Mouse (Mus musculus): Measurements from ENCODE around the gene Olfr986. TPM values are rescaled to one million over a fixed set of nuclear protein-coding genes. Genes with fewer than 3 reads are reported as not detected.

Gene Olfr986
- total RNA-seq, 4 experiments from 2014 or later: 0.18 TPM; not detected in 3

DNA sequence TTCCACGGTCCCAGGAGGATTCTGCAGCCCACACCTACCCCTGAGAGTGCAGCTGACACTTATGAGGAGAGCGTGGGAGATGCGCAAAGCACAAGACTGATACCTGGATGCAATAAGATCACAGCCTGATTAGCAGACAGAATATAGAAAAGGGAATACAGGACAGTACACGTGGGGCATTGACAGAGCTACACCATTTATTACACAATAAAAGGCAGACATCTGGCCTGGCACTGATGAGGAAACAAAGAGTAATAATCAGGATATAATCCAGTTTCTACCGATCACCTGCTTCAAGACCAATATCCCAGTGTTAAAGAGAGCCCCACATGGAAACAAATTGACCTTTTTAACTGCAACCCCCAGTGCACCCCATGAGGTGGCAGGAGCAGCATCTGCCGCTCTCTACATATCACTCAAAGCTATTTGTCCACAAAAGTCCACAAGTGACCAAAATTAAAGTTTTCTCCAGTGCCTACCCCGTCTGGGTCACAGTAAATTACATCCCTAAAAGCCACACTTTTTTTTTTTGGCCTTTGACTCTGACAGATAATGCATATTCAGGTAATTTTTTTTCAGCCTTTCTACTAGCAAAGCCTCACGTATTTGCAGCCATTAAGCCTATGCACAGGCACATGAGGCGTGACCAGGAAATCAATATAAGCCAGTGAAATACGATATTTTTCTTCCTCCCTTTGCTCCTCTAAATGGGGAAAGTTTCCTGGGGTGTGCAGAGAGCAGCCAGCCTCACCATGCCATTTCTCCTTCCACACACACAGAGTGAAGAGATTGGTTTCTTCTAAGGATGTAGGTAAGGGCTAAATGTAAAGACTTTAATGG lies 53.7 kb downstream of the Olfr986 start:
- no peak for DNase-seq (ENCODE audit: low spot score in 2 of 2)

DNA sequence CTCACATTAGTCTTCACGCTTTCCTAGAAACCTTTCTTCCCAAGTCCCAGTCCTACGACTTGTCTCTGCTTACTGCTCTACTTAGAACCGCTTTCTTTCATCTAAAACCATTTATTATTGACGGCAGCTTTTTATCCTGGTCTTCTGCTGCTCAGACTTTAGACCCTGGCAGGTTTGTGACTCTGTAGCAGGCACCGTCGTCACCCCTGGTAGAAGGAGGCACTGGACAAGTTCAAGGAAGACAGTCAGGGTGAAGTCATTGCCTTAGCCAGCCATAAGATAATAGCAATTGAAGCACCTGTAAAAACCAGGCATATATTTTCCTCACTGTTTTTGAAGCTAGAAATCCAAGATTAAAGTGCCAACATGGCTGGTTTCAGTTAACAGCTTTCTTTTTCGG lies 54.5 kb downstream of the Olfr986 start:
- DNase-seq (ENCODE audit: low spot score in 2 of 2): no peak

Other genes starting within 250 kb of the Olfr986 start
- gene Olfr974, start 243.4 kb upstream of the Olfr986 start, total RNA-seq (2022): not detected
- gene Olfr975, start 228.9 kb upstream of the Olfr986 start, total RNA-seq (2022): not detected
- not detected for gene Olfr976, start 219.8 kb upstream of the Olfr986 start, total RNA-seq (2022)
- not detected for gene Olfr978, start 188.8 kb upstream of the Olfr986 start, total RNA-seq (2022)
- not detected for gene Olfr979, start 177.5 kb upstream of the Olfr986 start, total RNA-seq (2022)
- not detected for gene Olfr980, start 171.3 kb upstream of the Olfr986 start, total RNA-seq (2022)
- gene Olfr981, start 159.5 kb upstream of the Olfr986 start, total RNA-seq (2022): not detected
- gene Olfr982, start 107.1 kb upstream of the Olfr986 start, total RNA-seq (2022): not detected
- gene Olfr983, start 87.3 kb upstream of the Olfr986 start, total RNA-seq (2022): not detected
- gene Olfr984, start 66.7 kb upstream of the Olfr986 start, total RNA-seq (2022): under 1 TPM in 1 of 4 experiments, not detected in 3; 0.06 TPM
- not detected for gene Olfr985, start 50.7 kb upstream of the Olfr986 start, total RNA-seq (2022)
- gene Tmem225, start 32.8 kb upstream of the Olfr986 start, total RNA-seq (2022): not detected
- gene Zfp202, start 11.4 kb downstream of the Olfr986 start, total RNA-seq (2022): 1 to 10 TPM; 3.7 to 5.1 (median 4.4) TPM
- gene Scn3b, start 88.3 kb downstream of the Olfr986 start, total RNA-seq (2022): 100 to 1,000 TPM; 166 to 246 (median 209) TPM